Mouse (Mus musculus): ENCODE data around the gene Rpl7a. TPM values are rescaled to one million over a fixed set of nuclear protein-coding genes. Genes with fewer than 3 reads are reported as not detected.

Gene Rpl7a
- total RNA-seq, 2 experiments from 2014 or later: 527 to 531 TPM

DNA sequence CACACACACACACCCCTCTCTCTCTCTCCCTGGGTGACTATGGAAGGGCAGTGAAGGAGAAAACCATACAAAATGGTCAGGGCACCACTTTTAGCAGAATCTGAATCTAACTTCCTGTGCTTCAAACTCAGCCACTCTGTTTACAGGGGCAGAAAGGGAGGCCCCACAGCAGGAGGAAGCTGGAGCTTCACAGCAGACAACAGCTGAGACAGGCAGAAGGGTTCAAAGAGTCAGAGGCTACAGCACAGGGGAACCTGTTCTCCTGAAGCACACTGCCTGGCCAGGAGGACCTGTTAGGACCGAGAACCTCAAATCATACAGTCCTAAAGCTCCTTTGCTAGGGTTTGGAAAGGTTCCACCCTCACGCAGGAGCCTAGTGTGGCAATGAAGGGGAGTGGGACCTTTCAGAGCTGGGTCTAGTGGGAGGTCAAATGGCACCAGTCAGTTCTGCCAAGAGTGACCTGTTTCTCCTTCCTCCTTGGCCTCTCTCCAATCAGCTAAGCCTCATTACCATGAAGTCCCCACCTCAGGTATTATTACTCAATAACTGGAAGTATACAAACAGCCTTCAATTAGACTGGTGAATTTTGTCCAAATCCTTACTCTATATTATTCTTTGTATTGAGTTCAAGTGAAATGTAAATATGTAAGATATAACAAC lies 44.3 kb downstream of the Rpl7a start:
- no peak for DNase-seq

DNA sequence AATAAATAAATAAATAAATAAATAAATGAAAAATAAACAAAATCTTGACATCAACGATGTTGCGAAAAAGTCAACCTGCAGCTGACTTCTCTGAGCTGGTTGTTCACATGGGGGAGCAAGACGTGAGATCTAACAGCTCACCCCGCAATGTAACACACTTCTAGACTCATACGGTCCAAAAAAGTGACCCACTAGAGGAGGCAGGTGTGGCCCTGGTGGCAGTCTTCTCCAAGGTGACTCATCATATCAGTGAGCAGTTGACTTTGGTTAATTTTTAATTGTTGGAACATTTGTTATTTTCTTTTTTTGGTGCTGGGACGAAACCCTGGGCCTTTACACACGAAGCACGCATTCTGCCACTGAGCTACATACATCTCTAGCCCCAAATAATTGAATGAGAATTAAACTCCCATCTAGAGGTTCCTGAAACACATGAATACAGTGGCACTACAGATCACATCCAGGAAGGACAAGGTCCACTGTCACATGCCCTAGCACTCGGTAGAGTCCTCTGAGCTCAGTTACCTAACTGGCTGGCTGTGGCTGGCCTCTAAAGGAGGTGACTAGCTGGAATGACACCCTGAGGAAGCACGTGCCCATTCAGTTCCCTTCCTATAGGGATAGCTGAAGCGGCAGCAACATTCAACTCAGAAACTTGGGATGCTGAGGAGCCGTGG lies 46.4 kb downstream of the Rpl7a start:
- DNase-seq: no peak

DNA sequence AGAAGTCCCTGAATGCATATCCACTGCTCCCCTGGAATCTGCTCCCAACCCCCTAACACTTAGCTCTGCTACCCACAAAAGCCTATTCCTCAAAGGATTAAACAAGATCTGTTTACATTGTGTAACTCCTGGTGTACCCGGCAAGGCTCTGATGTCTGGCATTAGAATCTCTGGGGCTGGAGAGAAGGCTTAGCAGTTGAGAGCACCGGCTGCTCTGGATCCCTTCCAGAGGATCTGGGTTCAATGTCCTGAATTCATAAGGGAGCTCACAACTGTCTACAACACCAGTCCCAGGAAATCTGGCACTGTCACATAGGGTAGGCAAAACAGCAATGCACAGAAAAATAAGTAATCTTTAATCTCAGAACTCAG lies 46.9 kb downstream of the Rpl7a start:
- DNase-seq: no peak

DNA sequence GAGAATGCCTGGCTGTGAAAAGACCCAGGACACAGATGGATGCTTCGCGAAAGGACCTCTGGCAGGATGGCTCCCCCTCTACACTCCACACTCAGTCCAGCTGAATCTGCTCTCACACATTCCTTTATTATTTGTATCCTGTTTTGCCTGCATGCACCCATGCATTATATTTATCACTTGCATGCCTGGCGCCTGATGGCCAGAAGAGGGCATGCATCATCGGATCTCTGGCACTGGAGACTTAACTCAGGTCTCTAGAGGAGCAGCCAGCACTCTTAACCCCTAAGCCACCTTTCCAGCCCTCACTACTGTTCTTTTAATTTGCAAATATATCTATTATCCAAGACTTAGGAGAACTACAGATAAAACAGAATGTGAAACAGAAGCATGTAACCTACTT lies 50.2 kb downstream of the Rpl7a start:
- no peak for DNase-seq

Other genes with a start within 250 kb of the Rpl7a start
- gene Lcn4, start 239.5 kb upstream of the Rpl7a start, total RNA-seq (2021): not detected
- gene Abo, start 45.8 kb upstream of the Rpl7a start, total RNA-seq (2021): not detected
- gene Surf6, start 7.9 kb upstream of the Rpl7a start, total RNA-seq (2021): 10 to 100 TPM; 28.5 to 32.7 TPM
- gene Med22, start 87 bp upstream of the Rpl7a start, total RNA-seq (2021): 10 to 100 TPM; 54.5 to 56.6 TPM
- gene Surf2, start 5.6 kb downstream of the Rpl7a start, total RNA-seq (2021): 10 to 100 TPM; 37.5 to 40.1 TPM
- 100 to 1,000 TPM in 1 of 2 experiments, 10 to 100 TPM in 1; 99.3 to 120 TPM for gene Surf1, start 5.8 kb downstream of the Rpl7a start, total RNA-seq (2021)
- gene Surf4, start 23.2 kb downstream of the Rpl7a start, total RNA-seq (2021): 100 to 1,000 TPM; 190 to 191 TPM
- gene Stkld1, start 23.3 kb downstream of the Rpl7a start, total RNA-seq (2021): under 1 TPM; 0.13 to 0.46 TPM
- gene Rexo4, start 53.6 kb downstream of the Rpl7a start, total RNA-seq (2021): 10 to 100 TPM; 27.8 to 39.1 TPM
- not detected for gene Adamts13, start 62.7 kb downstream of the Rpl7a start, total RNA-seq (2021)
- 10 to 100 TPM; 50.9 to 58.8 TPM for gene Cacfd1, start 99.2 kb downstream of the Rpl7a start, total RNA-seq (2021)
- under 1 TPM; 0.36 to 0.69 TPM for gene Slc2a6, start 117.2 kb downstream of the Rpl7a start, total RNA-seq (2021)
- not detected for gene Mymk, start 161.4 kb downstream of the Rpl7a start, total RNA-seq (2021)
- gene Adamtsl2, start 168.6 kb downstream of the Rpl7a start, total RNA-seq (2021): 10 to 100 TPM; 15.7 to 31.7 TPM
- 1 to 10 TPM; 1.1 to 1.7 TPM for gene Fam163b, start 231.7 kb downstream of the Rpl7a start, total RNA-seq (2021)

Measured in adrenal gland, postnatal 36 days (tissue).